Mouse (Mus musculus) C2C12 (cell line): ENCODE measurements at regions not wholly inside any gene's neighbourhood (a gene's known extent, or its start where the extent isn't known, plus 50 kb on each side); places are given as distances from the start of the nearest gene placed in this dataset.

Experiments used
- CTCF ChIP-seq: IDR thresholded peaks from one replicate; pipeline ENCODE4 v1.5.1; 2011; ENCODE audit not compliant: control insufficient read depth, insufficient read depth, insufficient read length
- USF1 ChIP-seq: IDR thresholded peaks from one replicate; pipeline ENCODE4 v1.6.1; 2011; ENCODE audit warnings: low read depth, mild to moderate bottlenecking, control low read depth, moderate library complexity

DNA sequence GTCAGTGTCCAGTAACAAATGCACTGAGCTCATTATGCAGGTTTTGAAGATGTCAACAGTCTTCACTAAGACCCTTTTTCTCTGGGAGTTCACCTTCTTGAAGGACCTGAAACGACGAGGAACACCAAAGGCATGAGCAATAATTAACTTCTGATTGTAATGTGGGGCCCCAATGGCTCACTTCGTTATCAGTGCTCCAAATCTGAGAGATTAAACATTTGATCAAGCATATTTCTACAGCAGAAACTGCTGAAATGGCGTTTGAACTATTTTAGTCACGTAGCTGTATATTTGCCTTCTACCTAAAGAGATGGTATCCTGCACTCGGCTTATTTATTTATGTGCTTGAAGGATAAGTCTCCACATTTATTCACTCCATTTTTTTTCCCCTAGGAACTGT lies 80.6 kb downstream of the Mbip start:
- TF ChIP-seq USF1 (no peak), CTCF (no peak)
